Mouse (Mus musculus) liver, embryonic 14.5 days (tissue): ENCODE results near the gene Gm11634. TPM values are rescaled to one million over a fixed set of nuclear protein-coding genes. Genes with fewer than 3 reads are reported as not detected.
A peak's percentile ranks its signal among the peaks of the same experiment; 100 is the strongest.

ENCODE experiments used
- ATAC-seq: fragments of 200-750 bp; cut with Nextera tagmentation; 2 replicates; pipeline ENCODE4 v1.8.0; 2017; ENCODE audit warnings: moderate number of reproducible peaks, mild to moderate bottlenecking, moderate library complexity; ENCODE audit not compliant: insufficient read depth
- DNase-seq, 3 experiments: peaks; one replicate each; pipeline ENCODE4 v3.0.0-alpha.2; 2012 to 2013; ENCODE audit warnings: low read depth in 3 of 3, low spot score in 3 of 3
- H3K27ac ChIP-seq: fragments of 300-500 bp; sonication (generic); 2 replicates; pipeline ENCODE4 v1.5.1; 2014; ENCODE audit warnings: moderate library complexity, mild to moderate bottlenecking, control low read depth, inconsistent platforms
- H3K27me3 ChIP-seq: fragments of 300-500 bp; sonication (generic); 2 replicates; pipeline ENCODE4 v1.6.1; 2014; ENCODE audit warnings: mild to moderate bottlenecking, low read length, moderate library complexity; ENCODE audit not compliant: control insufficient read depth, insufficient read depth
- H3K36me3 ChIP-seq: fragments of 300-500 bp; sonication (generic); replicated peaks from 2 replicates; pipeline ENCODE4 v1.6.1; 2014; ENCODE audit warnings: low read depth; ENCODE audit not compliant: control insufficient read depth, insufficient read depth
- H3K4me1 ChIP-seq, 2 experiments: fragments of 200-500 bp in 1 of 2; fragments of 300-500 bp in 1 of 2; sonication (generic) in 1 of 2; replicated peaks; 2 replicates each; pipeline ENCODE4 v1.6.1; 2012 to 2014; ENCODE audit warnings: antibody characterized with exemption in 1 of 2, inconsistent platforms in 1 of 2, low read length in 1 of 2; ENCODE audit not compliant: control insufficient read depth in 2 of 2, insufficient read depth in 2 of 2
- H3K4me2 ChIP-seq: fragments of 300-500 bp; sonication (generic); 2 replicates; pipeline ENCODE4 v1.6.1; 2014; ENCODE audit warnings: low read depth, mild to moderate bottlenecking, control low read depth, moderate library complexity
- H3K4me3 ChIP-seq, 2 experiments: fragments of 200-500 bp in 1 of 2; fragments of 300-500 bp in 1 of 2; sonication (generic) in 1 of 2; 2 replicates each; pipeline ENCODE4 v1.5.1; 2012 to 2014; ENCODE audit warnings: low read depth in 2 of 2, low read length in 2 of 2, mild to moderate bottlenecking in 2 of 2, control low read depth in 1 of 2, inconsistent platforms in 1 of 2, moderate library complexity in 1 of 2; ENCODE audit not compliant: insufficient read depth in 1 of 2
- H3K9ac ChIP-seq: fragments of 300-500 bp; sonication (generic); replicated peaks from 2 replicates; pipeline ENCODE4 v1.6.1; 2014; ENCODE audit warnings: mild to moderate bottlenecking, control low read depth, moderate library complexity
- H3K9me3 ChIP-seq: fragments of 300-500 bp; sonication (generic); 2 replicates; pipeline ENCODE4 v1.6.1; 2016; ENCODE audit warnings: low read length, mixed read lengths; ENCODE audit not compliant: control insufficient read depth
- CTCF ChIP-seq: IDR thresholded peaks from 2 replicates; pipeline ENCODE4 v1.5.1; 2016; ENCODE audit warnings: antibody characterized with exemption, low read depth, control low read depth
- EP300 ChIP-seq: IDR thresholded peaks from 2 replicates; pipeline ENCODE4 v1.6.1; 2016; ENCODE audit warnings: antibody characterized with exemption, low read depth
- WGBS: fragments of 180-500 bp; shearing (Covaris S2); extraction: QIAGEN DNeasy Blood & Tissue Kit; methylation state at CpG from one replicate; pipeline ENCODE4 v1.1.7; 2014; ENCODE audit not compliant: insufficient replicate concordance; 5-methylcytosine and 5-hydroxymethylcytosine counted together
- polyA plus RNA-seq, 2 experiments: library from polyadenylated mRNA; depleted of rRNA in 1 of 2; stranded (reverse) in 1 of 2; unstranded in 1 of 2; fragments of >200 nt; fragmentation: Nextera tagmentation in 1 of 2; extraction: Ambion mirVana in 1 of 2; gene quantifications; 2 replicates each; pipeline versions ENCODE4 v1.2.1 to v1.2.3; 2012 to 2014

The Gm11634 gene
- polyA plus RNA-seq, 2 experiments = not detected

DNA sequence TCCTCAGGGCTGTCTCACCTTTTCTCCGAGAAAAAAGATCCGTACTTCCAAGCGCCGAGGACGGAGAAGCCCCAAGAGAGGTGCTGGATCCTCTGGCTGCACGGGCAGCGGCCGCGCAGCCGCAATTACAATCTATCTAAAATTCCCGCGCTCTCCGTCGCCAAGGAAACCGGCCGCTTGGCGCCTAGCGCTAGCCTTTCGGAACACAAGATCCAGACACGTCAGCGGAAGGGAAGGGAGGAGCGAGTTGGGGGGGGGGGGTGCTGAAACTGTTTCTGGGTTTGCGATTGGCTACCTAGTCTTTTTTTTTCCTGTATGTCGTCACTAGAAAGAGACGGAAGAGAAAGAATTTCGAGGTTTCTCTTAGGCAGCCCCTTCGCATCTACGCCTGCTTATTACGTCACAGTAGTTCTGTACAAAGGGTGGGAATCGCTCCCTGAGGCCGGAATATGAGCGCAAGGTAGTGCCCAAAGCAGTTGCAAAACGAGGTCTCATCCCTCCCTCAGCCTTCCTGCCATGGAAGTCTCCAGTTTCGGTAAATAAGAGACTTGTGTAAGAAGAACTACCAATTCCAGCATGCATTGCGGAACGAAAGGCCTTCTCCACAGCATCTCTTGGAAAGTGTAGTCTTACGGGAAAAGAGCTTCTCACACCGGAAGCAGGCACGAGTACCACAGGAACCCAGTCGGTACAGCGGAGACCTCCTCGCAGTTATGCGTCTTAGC is 47.1 kb downstream of the Gm11634 start, which contains the start of the genes Brca1 and Nbr1:
Gene Brca1 (minus strand): TSS at position 205 of the 725 bp plus-strand sequence.
Gene Nbr1 (plus strand): TSS at position 399 of the 725 bp plus-strand sequence.
- WGBS = under 1% methylated on average over 43 of the region's 43 CpGs
- peaks cover 8 to 11% of the 10 kb centered on the region in 2 experiments for H3K4me1 ChIP-seq
- H3K9ac ChIP-seq = peak within 1 kb of the TSS; percentile 97
- no peak; the same call in 1 of the 2 replicates for TF ChIP-seq EP300
- TF ChIP-seq CTCF = no peak
- peak within 1 kb of the TSS; percentile 92 for H3K4me2 ChIP-seq
- peak within 1 kb of the TSS; percentile 83 for H3K27ac ChIP-seq
- H3K27me3 ChIP-seq = no peaks in the 10 kb centered on the region
- DNase-seq = peak; percentile 98 to 99 (median 99)
- H3K4me3 ChIP-seq = peak within 1 kb of the TSS; percentile 80 to 95
- no peaks in the 10 kb centered on the region for H3K9me3 ChIP-seq
- peaks cover 33% of the 10 kb centered on the region for H3K36me3 ChIP-seq
- ATAC-seq = peak; percentile 73

DNA sequence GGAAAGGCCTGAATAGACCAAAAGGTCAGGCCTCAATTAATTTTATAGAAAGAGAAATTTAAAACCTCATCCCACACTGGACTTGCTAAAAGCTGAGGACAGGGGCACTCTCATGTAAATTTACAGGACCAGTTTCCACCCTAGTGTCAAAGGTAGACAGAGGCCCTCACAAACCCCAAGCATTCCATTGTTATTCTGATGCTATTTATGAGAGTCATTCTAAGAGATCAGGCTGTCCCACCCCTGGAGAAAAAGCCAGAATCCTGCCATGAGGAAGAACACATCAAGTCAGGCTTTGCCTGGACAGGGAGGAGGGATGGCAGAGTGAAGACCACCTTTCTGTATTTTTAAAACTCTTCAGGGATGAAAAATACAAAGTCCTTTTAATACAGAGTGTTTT is 50.5 kb downstream of the Gm11634 start:
- H3K9me3 ChIP-seq = no peaks in the 10 kb centered on the region
- H3K27me3 ChIP-seq = no peaks in the 10 kb centered on the region
- no peak overlapping the region for H3K4me3 ChIP-seq
- H3K36me3 ChIP-seq = peaks cover 46% of the 10 kb centered on the region
- no peak overlapping the region for H3K4me2 ChIP-seq
- ATAC-seq (no peak), DNase-seq (no peak)
- H3K4me1 ChIP-seq = peaks cover 7 to 8% of the 10 kb centered on the region in 2 experiments
- H3K9ac ChIP-seq = no peak overlapping the region
- TF ChIP-seq CTCF = no peak
- H3K27ac ChIP-seq = no peak overlapping the region

DNA sequence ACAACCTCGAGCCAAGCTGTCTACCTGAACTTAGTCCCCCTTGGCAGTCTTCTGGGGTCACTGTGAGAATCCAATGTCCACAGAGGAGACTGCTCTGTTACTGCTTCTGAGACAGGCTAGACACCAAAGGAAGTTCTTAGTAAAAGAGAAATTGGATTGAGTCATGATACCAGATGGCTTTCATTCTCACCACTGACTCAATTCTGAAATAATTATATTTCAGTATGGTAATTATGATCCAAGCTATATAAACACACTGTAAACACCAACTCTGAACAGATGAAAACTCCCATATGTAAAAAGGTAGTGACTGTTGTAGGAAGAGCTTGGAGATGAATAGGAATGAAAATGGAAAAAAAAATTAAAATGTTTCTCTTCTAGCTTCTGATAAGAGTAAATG is 54.9 kb downstream of the Gm11634 start:
- ATAC-seq = no peak
- 64% methylated on average over 1 of the region's 1 CpGs for WGBS
- TF ChIP-seq CTCF = no peak
- TF ChIP-seq EP300 = no peak
- Histone ChIP-seq H3K9me3 (no peaks in the 10 kb centered on the region), H3K27ac (no peak overlapping the region), H3K9ac (no peak overlapping the region), H3K4me1 (no peaks in the 10 kb centered on the region), H3K27me3 (no peaks in the 10 kb centered on the region), H3K36me3 (peaks cover 57% of the 10 kb centered on the region), H3K4me3 (no peak overlapping the region), H3K4me2 (no peak overlapping the region)
- no peak for DNase-seq

Other genes starting within 250 kb of the Gm11634 start
- 0.02 TPM in 2 replicates for gene G6pc, start 231.7 kb downstream of the Gm11634 start, polyA plus RNA-seq (2012; rRNA removed)
- 0.04 TPM in 1 of 2 replicates, not detected in the other for gene G6pc, start 231.7 kb downstream of the Gm11634 start, polyA plus RNA-seq (2014; fragmentation: Nextera tagmentation; extraction: Ambion mirVana)
- 24.7 TPM in 2 replicates for gene Aarsd1, start 181.6 kb downstream of the Gm11634 start, polyA plus RNA-seq (2012; rRNA removed)
- 39.7 and 42.0 TPM in 2 replicates for gene Aarsd1, start 181.6 kb downstream of the Gm11634 start, polyA plus RNA-seq (2014; fragmentation: Nextera tagmentation; extraction: Ambion mirVana)
- 0.17 and 0.84 TPM in 2 replicates for gene Gm27029, start 174.5 kb downstream of the Gm11634 start, polyA plus RNA-seq (2012; rRNA removed)
- gene Gm27029, start 174.5 kb downstream of the Gm11634 start, polyA plus RNA-seq (2014; fragmentation: Nextera tagmentation; extraction: Ambion mirVana) = 2.6 and 3.5 TPM in 2 replicates
- gene Rundc1, start 174.2 kb downstream of the Gm11634 start, polyA plus RNA-seq (2012; rRNA removed) = 3.4 and 3.9 TPM in 2 replicates
- 2.9 and 3.0 TPM in 2 replicates for gene Rundc1, start 174.2 kb downstream of the Gm11634 start, polyA plus RNA-seq (2014; fragmentation: Nextera tagmentation; extraction: Ambion mirVana)
- gene Ptges3l, start 173.9 kb downstream of the Gm11634 start, polyA plus RNA-seq (2012; rRNA removed) = 0.29 and 0.74 TPM in 2 replicates
- gene Ptges3l, start 173.9 kb downstream of the Gm11634 start, polyA plus RNA-seq (2014; fragmentation: Nextera tagmentation; extraction: Ambion mirVana) = 0.53 and 0.86 TPM in 2 replicates
- 571 and 987 TPM in 2 replicates for gene Rpl27, start 157.0 kb downstream of the Gm11634 start, polyA plus RNA-seq (2012; rRNA removed)
- gene Rpl27, start 157.0 kb downstream of the Gm11634 start, polyA plus RNA-seq (2014; fragmentation: Nextera tagmentation; extraction: Ambion mirVana) = 295 and 303 TPM in 2 replicates
- 14.0 and 17.2 TPM in 2 replicates for gene Ifi35, start 150.8 kb downstream of the Gm11634 start, polyA plus RNA-seq (2012; rRNA removed)
- 21.3 and 22.1 TPM in 2 replicates for gene Ifi35, start 150.8 kb downstream of the Gm11634 start, polyA plus RNA-seq (2014; fragmentation: Nextera tagmentation; extraction: Ambion mirVana)
- gene Rnd2, start 134.3 kb downstream of the Gm11634 start, polyA plus RNA-seq (2012; rRNA removed) = 2.9 and 3.1 TPM in 2 replicates
- 1.2 and 1.4 TPM in 2 replicates for gene Rnd2, start 134.3 kb downstream of the Gm11634 start, polyA plus RNA-seq (2014; fragmentation: Nextera tagmentation; extraction: Ambion mirVana)
- gene Vat1, start 133.0 kb downstream of the Gm11634 start, polyA plus RNA-seq (2012; rRNA removed) = 9.1 TPM in 2 replicates
- 6.8 and 6.9 TPM in 2 replicates for gene Vat1, start 133.0 kb downstream of the Gm11634 start, polyA plus RNA-seq (2014; fragmentation: Nextera tagmentation; extraction: Ambion mirVana)
- gene Brca1, start 47.3 kb downstream of the Gm11634 start, polyA plus RNA-seq (2012; rRNA removed) = 5.7 and 8.6 TPM in 2 replicates
- gene Brca1, start 47.3 kb downstream of the Gm11634 start, polyA plus RNA-seq (2014; fragmentation: Nextera tagmentation; extraction: Ambion mirVana) = 14.0 and 15.2 TPM in 2 replicates
- 20.0 and 24.9 TPM in 2 replicates for gene Nbr1, start 47.1 kb downstream of the Gm11634 start, polyA plus RNA-seq (2012; rRNA removed)
- gene Nbr1, start 47.1 kb downstream of the Gm11634 start, polyA plus RNA-seq (2014; fragmentation: Nextera tagmentation; extraction: Ambion mirVana) = 28.9 and 33.8 TPM in 2 replicates
- gene Tmem106a, start 17.0 kb downstream of the Gm11634 start, polyA plus RNA-seq (2012; rRNA removed) = 5.7 and 7.3 TPM in 2 replicates
- 5.4 and 7.5 TPM in 2 replicates for gene Tmem106a, start 17.0 kb downstream of the Gm11634 start, polyA plus RNA-seq (2014; fragmentation: Nextera tagmentation; extraction: Ambion mirVana)
- 3.8 and 5.7 TPM in 2 replicates for gene Rdm1, start 27.9 kb upstream of the Gm11634 start, polyA plus RNA-seq (2012; rRNA removed)
- gene Rdm1, start 27.9 kb upstream of the Gm11634 start, polyA plus RNA-seq (2014; fragmentation: Nextera tagmentation; extraction: Ambion mirVana) = 9.4 and 10.4 TPM in 2 replicates
- 0.48 and 0.84 TPM in 2 replicates for gene Arl4d, start 66.3 kb upstream of the Gm11634 start, polyA plus RNA-seq (2012; rRNA removed)
- gene Arl4d, start 66.3 kb upstream of the Gm11634 start, polyA plus RNA-seq (2014; fragmentation: Nextera tagmentation; extraction: Ambion mirVana) = 0.46 and 0.72 TPM in 2 replicates
- gene Dhx8, start 133.7 kb upstream of the Gm11634 start, polyA plus RNA-seq (2012; rRNA removed) = 6.7 and 9.6 TPM in 2 replicates
- 12.9 and 15.4 TPM in 2 replicates for gene Dhx8, start 133.7 kb upstream of the Gm11634 start, polyA plus RNA-seq (2014; fragmentation: Nextera tagmentation; extraction: Ambion mirVana)
- 0.29 TPM in 2 replicates for gene Etv4, start 186.1 kb upstream of the Gm11634 start, polyA plus RNA-seq (2012; rRNA removed)
- gene Etv4, start 186.1 kb upstream of the Gm11634 start, polyA plus RNA-seq (2014; fragmentation: Nextera tagmentation; extraction: Ambion mirVana) = 0.20 and 0.30 TPM in 2 replicates